Mouse (Mus musculus): ENCODE data around the gene Sirt2.

DNA sequence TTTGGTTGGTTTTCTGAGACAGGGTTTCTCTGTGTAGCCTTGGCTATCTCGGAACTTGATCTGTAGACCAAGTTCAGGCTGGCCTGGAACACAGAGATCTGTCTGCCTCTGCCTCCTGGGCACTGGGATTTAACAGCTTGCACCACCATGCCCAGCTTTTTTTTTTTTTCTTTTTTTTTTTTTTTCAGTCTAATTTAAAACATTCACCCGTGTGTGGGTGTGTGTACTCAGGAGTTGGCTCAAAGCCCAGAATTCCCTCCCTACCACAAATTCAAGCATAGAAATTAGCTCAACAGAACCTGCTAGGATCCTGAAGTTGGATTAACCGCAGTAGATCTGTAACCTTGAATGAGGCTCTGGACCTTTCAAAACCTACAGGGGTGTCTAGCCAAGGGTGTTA, 60.8 kb downstream of the Sirt2 start:
- TF ChIP-seq CTCF (IDR thresholded peaks at IDR 0.05; ENCODE audit: low read depth) (no peak), EP300 (IDR thresholded peaks at IDR 0.05; ENCODE audit: low read depth) (no peak)
